Mouse (Mus musculus): Measurements from ENCODE around the gene Ccdc63. TPM values are rescaled to one million over a fixed set of nuclear protein-coding genes. Genes with fewer than 3 reads are reported as not detected.

Gene Ccdc63
- under 1 TPM in 1 of 2 experiments, not detected in 1; 0.01 TPM for polyA plus RNA-seq (2012; fragmentation: generic; extraction: Trizol)

DNA sequence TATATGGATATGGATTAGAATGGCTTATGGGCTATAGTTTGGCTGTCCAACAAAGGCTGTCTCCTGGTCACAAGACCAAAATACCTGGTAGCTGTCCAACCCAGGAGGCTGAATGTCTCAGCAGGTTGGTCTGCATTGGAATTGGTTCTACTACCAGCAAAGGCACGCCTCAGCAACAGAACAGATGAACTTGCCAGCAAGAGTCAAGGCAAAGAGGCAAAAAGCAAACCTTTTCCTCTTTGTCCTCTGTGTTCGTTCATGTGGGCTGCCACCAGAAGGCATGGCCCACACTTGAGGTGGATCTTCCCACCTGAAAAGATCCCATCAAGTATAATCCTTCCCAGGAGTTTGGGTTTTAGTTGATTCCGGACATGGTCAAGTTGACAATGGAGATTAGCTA is at the start of gene Ccdc63:
Ccdc63 (minus strand) TSS at position 101 of the 400 bp plus-strand sequence.

DNA sequence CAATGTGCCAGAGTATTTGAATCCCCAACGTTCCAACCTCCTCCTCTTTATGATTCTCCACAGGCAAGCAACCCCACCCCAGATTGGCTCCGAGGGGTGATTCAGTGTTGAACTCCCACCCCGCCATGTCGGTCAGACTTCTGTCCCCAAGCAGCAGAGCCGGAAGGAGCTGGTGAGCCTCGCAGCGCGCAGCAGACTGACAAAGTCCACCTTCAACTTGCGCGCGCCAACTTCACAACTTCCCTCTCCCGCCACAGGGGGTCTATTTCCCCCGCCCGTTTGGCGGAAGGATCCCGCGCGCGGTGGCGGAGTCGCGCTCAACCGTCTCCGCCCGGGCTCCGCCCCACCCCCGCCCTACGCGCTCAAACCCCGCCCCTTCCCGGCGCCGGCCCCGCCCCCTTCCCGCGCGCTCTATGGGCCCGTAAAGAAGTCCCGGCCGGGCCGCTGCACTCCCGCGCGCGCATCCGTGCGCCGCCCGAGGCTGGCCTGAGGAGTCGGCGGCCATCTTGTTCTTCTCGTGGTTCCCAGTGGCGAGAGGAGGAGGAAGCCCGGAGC is 17.3 kb upstream of the Ccdc63 start, which contains the start of gene Ppp1cc:
Ppp1cc (plus strand) TSS at position 452 of the 555 bp plus-strand sequence.

Other genes with a start within 250 kb of the Ccdc63 start
- under 1 TPM; 0.01 to 0.22 TPM for gene Cux2, start 90.7 kb downstream of the Ccdc63 start, polyA plus RNA-seq (2012; fragmentation: generic; extraction: Trizol)
- under 1 TPM in 1 of 2 experiments, not detected in 1; 0.27 TPM for gene Myl2, start 39.9 kb downstream of the Ccdc63 start, polyA plus RNA-seq (2012; fragmentation: generic; extraction: Trizol)
- 100 to 1,000 TPM in 1 of 2 experiments, 10 to 100 TPM in 1; 86.4 to 107 TPM for gene Ppp1cc, start 17.5 kb upstream of the Ccdc63 start, polyA plus RNA-seq (2012; fragmentation: generic; extraction: Trizol)
- 1 to 10 TPM in 1 of 2 experiments, under 1 TPM in 1; 0.13 to 1.2 TPM for gene Hvcn1, start 66.0 kb upstream of the Ccdc63 start, polyA plus RNA-seq (2012; fragmentation: generic; extraction: Trizol)
- gene Tctn1, start 123.6 kb upstream of the Ccdc63 start, polyA plus RNA-seq (2012; fragmentation: generic; extraction: Trizol) = 10 to 100 TPM in 1 of 2 experiments, 1 to 10 TPM in 1; 1.5 to 10.4 TPM
- 1 to 10 TPM in 1 of 2 experiments, under 1 TPM in 1; 0.90 to 5.1 TPM for gene Pptc7, start 143.5 kb upstream of the Ccdc63 start, polyA plus RNA-seq (2012; fragmentation: generic; extraction: Trizol)
- gene Rad9b, start 213.4 kb upstream of the Ccdc63 start, polyA plus RNA-seq (2012; fragmentation: generic; extraction: Trizol) = 1 to 10 TPM in 1 of 2 experiments, under 1 TPM in 1; 0.30 to 2.7 TPM
- 10 to 100 TPM; 52.4 to 88.6 TPM for gene Vps29, start 213.5 kb upstream of the Ccdc63 start, polyA plus RNA-seq (2012; fragmentation: generic; extraction: Trizol)
- gene Gpn3, start 231.1 kb upstream of the Ccdc63 start, polyA plus RNA-seq (2012; fragmentation: generic; extraction: Trizol) = 10 to 100 TPM in 1 of 2 experiments, 1 to 10 TPM in 1; 4.6 to 18.8 TPM
- 10 to 100 TPM; 27.4 to 57.3 TPM for gene Fam216a, start 231.5 kb upstream of the Ccdc63 start, polyA plus RNA-seq (2012; fragmentation: generic; extraction: Trizol)

All from C3H10T1/2 (cell line).